Mouse (Mus musculus): ENCODE results near the gene Rabggta.
A peak's percentile ranks its signal among the peaks of the same experiment; 100 is the strongest.

The Rabggta gene

DNA sequence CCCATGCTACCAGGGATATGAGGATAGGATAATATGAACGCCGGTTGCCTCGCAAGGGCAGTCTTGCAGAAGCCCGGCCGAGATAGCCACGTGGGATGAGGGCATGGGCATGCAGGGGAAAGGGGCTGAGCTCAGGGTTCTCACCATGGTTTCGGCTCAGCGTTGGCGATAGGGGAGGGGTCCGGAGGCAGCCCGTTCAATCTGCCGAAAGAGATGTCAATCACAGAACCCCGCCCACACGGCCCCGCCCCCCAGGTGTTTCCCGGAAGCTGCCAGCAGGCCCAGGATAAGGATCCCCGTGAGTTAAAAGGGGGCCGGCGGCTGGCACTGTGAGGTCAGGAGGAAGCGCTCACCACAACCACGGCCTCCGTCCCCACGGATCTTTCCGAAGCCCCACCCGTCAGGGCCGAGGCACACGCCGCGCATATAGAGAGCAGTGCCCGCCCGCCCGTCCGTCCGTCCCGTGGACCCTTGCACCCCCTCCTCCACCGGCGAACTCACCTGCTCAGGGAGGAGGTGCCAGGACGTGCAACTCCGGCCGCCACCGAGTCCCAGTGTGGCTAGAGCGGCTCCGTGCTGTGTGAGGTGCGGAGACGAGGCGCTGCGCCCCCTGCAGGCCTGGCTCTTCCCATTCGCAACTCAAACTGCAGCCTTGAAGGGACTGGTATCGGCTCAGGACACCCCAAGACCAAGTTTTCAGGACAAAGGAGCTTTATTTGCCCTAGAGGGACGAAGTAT, at the start of gene Rabggta:
Rabggta (minus strand) TSS at position 564 of the 738 bp plus-strand sequence.
- DNase-seq (ENCODE audit: low spot score), result peak; percentile 91

DNA sequence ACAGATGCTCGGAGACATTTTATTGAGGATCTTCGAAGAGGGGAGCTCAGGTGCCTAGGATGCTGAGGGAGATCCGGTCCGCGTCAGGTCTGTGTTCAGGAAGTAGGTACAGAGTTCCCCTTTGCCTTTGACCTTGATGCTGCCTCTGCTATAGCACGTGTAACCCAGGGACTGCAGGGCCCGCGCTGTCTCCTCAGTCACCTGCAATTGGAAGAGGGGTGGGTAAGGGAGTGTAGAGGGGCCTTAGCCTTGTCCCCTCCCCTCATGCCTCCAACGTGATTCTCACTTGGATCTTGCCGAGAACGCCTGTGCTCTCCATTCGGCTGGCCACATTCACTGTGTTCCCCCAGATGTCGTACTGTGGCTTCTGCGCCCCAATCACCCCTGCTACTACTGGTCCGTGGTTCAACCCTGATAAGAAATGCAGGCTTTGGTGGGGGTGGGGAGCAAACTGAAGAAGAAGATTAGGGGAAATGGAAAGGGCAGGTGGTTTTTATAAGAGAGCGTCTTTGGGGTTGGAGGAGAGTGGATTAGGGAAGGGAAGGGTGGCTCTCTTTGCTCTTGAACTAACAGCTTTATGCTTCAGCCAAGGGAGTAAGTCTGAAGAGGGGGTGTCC, 47.1 kb upstream of the Rabggta start:
- no peak for DNase-seq (ENCODE audit: low spot score)

DNA sequence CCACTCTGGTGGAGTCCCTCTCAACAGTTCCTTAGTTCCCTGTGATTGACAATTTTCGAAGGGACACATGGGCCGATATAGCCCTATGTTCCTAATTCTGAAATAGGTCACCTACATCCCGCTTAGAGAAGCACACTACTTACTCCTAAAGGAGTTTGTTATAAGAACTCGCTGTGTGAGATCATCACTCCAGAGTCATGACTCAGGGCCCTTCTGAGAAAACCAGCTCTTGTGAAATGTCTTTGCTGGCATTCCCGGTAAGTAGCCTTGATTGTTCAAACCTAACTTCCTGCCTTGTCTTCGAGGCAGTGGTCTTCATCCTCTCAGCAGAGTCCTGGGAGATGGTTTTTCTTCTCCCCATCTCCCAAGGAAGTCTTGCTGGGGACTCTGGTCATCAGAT, 46.5 kb upstream of the Rabggta start:
- no peak for DNase-seq (ENCODE audit: low spot score)

DNA sequence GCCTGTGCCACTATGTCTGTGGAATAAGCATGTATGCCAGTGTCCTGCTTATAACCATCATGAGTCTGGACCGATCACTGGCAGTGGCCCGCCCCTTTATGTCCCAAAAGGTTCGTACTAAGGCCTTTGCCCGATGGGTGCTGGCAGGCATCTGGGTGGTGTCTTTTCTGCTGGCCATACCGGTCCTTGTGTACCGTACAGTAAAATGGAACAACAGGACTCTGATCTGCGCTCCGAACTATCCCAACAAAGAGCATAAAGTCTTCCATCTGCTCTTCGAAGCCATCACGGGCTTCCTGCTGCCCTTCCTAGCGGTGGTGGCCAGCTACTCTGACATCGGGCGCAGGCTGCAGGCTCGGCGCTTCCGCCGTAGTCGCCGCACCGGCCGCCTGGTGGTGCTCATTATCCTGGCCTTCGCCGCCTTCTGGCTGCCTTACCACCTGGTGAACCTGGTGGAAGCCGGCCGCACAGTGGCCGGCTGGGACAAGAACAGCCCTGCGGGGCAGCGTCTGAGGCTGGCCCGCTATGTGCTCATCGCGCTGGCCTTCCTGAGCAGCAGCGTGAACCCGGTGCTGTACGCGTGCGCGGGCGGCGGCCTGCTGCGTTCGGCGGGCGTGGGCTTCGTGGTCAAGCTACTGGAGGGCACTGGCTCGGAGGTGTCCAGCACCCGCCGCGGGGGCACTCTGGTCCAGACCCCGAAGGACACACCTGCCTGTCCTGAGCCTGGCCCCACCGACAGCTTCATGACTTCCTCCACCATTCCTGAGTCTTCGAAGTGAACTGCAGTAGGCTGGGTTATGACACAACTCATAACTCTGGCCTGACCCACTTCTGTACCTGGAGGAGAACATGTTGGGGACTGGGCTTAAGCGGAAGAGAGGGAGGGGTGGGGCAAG, 45.7 kb upstream of the Rabggta start:
- DNase-seq (ENCODE audit: low spot score), result no peak

DNA sequence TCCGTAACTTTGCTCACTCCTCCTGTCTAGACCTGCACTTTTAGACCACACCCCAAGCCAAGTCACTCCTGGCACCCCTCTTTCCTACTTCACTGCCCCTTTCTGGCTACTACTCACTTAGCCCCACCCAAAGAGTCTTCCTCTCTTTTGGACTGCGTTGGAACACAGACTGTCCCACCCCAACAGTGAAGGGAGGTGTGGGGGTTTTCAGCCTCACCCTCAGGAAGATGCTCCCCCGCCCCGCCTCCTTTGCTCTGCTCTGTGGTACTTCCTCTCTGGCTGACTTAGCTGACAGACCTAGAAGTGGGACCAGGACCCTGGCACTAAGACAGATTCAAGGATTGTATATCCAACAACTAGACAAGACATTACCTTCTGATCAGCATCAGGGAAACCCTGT, 43.6 kb upstream of the Rabggta start, which contains the start of gene Ltb4r1:
Ltb4r1 (plus strand) TSS at position 267 of the 400 bp plus-strand sequence.
- no peak for DNase-seq (ENCODE audit: low spot score)

DNA sequence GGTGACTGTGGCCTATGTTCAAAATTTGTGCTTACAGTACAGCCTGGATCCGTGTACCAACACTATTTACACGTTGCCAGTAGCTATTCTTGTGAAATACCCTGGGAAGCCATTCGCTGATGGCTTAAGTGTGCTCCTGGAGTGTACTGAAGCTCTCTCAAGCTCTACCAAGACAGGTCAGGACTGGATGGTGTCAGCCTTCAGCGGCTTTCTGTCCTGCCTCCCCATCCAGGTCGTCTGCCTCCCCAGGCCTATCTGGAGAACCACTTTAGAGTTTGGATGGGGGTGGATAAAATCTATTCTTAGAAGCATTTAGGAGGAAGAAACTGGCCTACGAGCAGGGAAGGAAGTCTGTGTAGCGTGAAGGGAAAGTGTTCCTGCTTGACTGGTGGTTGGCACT, 41.1 kb upstream of the Rabggta start:
- DNase-seq (ENCODE audit: low spot score), result no peak

- DNase-seq (ENCODE audit: low spot score), result no peak
Observed at GRCm38 (mm10) chr14:55762001-55762821, 40.1 kb upstream of the Rabggta start.

DNA sequence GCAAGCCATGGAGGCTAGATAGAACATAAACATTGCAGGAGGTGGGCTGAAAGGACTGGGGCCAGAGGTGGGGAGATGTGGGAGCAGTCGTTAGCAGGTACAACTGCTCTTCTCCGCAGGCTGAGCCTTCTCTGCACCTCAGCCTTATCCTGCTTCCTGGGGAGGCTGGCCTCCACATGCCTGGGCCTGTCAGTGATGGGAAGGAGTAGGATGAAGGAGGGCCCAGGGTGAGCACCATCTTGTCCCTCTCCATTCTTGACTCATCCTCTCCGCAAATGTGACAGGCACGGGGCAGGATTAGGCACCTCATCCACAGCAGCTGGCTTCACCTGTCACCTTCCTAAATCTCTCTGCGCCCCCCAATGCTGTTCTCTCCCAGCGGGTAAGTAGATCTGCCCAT, 39.1 kb upstream of the Rabggta start, which contains the start of gene Ltb4r2:
Ltb4r2 (plus strand) TSS at position 266 of the 400 bp plus-strand sequence.
- DNase-seq (ENCODE audit: low spot score), result no peak

GRCm38 (mm10) chr14:55760156-55760555, 38.1 kb upstream of the Rabggta start:
- DNase-seq (ENCODE audit: low spot score), result peak; percentile 70

DNA sequence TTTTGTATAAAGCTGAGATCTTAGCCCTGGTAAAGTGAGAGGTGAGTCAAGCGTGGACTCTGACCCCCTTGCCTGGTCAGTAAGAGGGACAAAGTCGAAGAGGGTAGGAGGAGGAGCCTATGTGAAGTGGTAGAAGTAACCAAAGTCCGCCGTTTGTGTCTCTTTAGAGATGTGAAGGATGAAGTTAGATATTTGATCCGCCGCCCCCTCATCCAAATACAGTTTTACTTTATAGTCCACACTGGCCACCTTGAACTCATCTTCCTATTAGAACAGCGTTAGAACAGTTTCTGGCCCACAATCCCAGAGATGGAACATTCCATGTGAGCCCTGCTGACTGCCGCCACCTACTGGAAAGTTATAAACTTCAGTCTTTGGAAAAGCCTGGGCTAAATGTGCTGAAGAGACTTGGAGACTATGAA, 36.3 kb upstream of the Rabggta start, which contains the start of gene Cideb:
Cideb (minus strand) TSS at position 96 of the 422 bp plus-strand sequence.
- no peak for DNase-seq (ENCODE audit: low spot score)

- DNase-seq (ENCODE audit: low spot score), result no peak
Observed at GRCm38 (mm10) chr14:55757566-55757965, 35.5 kb upstream of the Rabggta start.

- DNase-seq (ENCODE audit: low spot score), result no peak
Observed at GRCm38 (mm10) chr14:55747051-55747847, 25.2 kb upstream of the Rabggta start.

DNA sequence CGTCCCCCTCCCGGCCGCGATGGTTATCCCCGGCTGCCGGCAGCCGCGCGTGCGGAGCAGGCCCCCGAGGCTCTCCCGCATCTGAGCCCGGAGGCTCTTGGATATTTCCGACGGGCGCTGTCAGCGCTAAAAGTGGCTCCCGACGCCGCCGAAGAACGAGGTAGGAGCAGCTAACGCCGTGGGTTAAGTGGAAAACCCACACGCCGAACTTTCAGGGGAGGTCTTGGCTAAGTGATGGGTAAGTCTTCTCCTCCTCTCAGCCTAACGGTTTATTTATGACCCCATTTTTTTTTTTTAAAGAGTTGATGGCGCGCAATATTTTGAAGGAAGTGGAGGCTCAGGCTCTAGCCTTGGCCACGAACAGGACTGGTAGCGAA, 23.8 kb upstream of the Rabggta start:
- no peak for DNase-seq (ENCODE audit: low spot score)

- peak; percentile 75 for DNase-seq (ENCODE audit: low spot score)
Observed at GRCm38 (mm10) chr14:55745180-55745860, 23.3 kb upstream of the Rabggta start, which contains the start of the genes Dhrs1 and Nop9. Gene Dhrs1, minus strand, starts transcription at chr14:55745690. Gene Nop9, plus strand, starts transcription at chr14:55745693.

DNA sequence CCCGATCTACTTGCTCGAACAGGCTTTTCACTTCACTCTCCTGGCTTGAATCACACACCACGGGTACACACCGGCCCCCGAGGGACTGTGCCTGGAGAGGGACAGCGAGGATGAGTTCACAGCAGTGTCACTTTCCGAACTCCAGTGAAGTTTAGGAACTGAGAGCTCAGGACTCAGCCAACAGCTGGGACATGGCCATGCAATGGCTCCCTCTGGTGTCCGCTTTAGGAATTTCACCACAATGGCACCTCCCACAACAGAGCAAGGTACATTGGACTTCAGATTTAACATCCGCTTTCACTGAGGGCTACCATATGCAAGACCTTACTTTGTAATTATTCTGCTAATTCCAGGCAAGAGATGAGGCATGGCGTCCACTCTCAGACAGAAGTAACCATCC, 21.6 kb upstream of the Rabggta start:
- peak; percentile 78 for DNase-seq (ENCODE audit: low spot score)

GRCm38 (mm10) chr14:55737086-55737687, 15.1 kb upstream of the Rabggta start:
- DNase-seq (ENCODE audit: low spot score), result no peak

- DNase-seq (ENCODE audit: low spot score), result no peak
Observed at GRCm38 (mm10) chr14:55735758-55736157, 13.7 kb upstream of the Rabggta start.

GRCm38 (mm10) chr14:55735334-55735733, 13.3 kb upstream of the Rabggta start:
- DNase-seq (ENCODE audit: low spot score), result no peak

- no peak for DNase-seq (ENCODE audit: low spot score)
Observed at GRCm38 (mm10) chr14:55734869-55735268, 12.8 kb upstream of the Rabggta start.

Data from spleen, adult 12 weeks (tissue).